Mouse (Mus musculus): ENCODE data around the gene Zfp57.
"Not testable (repeated sequence)": the region's sequence is repeated elsewhere in the genome, so short reads cannot be mapped to it uniquely, and the experiment has no call there.

The Zfp57 gene

DNA sequence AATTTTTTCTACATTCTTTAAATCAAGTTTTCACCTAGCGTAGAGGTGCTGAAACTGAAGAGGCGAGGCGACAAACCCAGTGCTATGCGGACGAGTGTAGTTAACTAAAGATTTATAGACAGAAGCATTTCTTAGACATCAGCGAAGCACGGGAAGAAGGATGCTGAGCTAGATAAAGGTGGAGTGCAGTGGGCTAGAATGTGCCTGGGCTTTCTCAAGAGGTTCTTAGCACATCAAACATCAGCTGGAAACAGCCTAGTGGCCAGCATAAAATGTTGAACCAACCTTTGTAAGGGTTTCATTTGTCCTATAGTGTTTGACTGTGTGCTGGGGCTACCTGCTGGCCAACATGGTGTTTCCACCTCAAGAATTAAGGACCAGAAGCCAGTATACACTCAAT lies at the start of gene Zfp57:
Gene Zfp57, plus strand, starts transcription at position 301 of the 400 bp plus-strand sequence.
- DNase-seq (ENCODE audit: low read depth) = no peak

DNA sequence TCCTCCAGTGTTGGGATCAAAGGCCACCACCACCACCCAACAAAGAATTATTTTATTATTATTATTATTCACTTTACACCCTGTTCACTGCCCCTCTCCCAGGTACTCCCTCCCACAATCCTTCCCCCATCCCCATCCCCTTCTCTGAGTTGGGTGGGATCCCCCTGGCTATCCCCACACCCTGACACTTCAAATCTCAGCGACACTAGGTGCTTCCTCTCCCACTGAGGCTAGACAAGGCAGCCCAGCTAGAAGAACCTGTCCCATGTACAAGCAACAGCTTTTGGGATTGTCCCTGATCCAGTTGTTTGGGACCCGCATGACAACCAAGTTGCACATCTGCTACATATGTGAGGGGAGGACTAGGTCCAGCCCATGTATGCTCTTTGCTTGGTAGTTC lies 48.3 kb upstream of the Zfp57 start:
- DNase-seq (ENCODE audit: low read depth) = no peak

- DNase-seq (ENCODE audit: low read depth) = no peak
Observed at GRCm38 (mm10) chr17:36953062-36953461, 47.9 kb upstream of the Zfp57 start.

- peak; percentile 90 for DNase-seq (ENCODE audit: low read depth)
Observed at GRCm38 (mm10) chr17:36957999-36958743, 42.8 kb upstream of the Zfp57 start, which contains the start of the genes Znrd1 and Znrd1as. Gene Znrd1, minus strand, starts transcription at chr17:36958559. Gene Znrd1as, plus strand, starts transcription at chr17:36958592.

- DNase-seq (ENCODE audit: low read depth) = no peak
Observed at GRCm38 (mm10) chr17:36958884-36959283, 42.1 kb upstream of the Zfp57 start.

GRCm38 (mm10) chr17:36961125-36961524 lies 39.8 kb upstream of the Zfp57 start:
- no peak for DNase-seq (ENCODE audit: low read depth)

DNA sequence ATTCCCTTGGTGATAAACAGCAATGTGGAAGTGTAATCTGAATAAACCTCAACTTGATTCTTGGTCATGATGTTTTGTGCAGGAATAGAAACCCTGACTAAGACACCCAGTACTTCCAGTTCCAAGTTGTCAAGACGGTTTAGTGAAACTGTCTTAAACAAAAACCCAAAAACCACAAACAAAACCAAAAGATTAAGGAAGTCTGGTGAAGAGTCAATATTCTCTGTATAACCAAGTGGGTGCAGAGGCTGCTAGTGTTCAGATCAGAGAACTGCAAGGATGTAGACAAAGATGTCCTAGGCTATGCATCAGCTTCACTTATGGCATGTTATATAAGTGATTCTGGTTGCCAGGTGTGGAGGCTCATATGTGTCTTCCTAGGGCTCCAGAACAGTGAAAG lies 34.1 kb upstream of the Zfp57 start:
- DNase-seq (ENCODE audit: low read depth) = no peak

DNA sequence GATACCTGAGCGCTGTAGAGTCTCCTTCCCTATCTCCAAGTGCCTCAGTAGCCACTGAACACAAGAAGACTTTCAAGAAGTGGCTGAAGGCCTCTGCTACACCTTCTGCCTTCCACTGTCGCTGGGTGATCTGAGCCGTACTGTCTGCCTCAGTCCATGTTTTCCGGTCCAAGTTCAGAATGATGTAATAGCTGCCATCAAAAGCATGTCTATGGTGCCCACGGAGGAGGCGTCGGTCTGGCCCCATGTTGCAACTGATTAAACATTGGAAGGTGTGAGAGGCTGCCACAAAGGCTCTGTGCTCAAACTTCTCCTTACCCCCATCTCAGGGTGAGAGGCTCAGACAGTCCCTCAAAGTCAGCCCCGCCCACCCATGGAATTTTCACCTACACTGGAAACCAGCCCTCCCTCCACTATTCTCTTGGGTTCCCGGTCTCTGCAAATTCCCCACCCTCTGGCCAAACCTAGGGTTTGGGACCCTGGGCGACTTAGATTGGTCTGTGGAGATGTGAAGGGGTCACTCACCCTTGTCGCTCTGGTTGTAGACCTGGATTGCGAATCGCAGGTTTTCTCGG lies 30.6 kb upstream of the Zfp57 start:
- DNase-seq (ENCODE audit: low read depth) = no peak

- DNase-seq (ENCODE audit: low read depth) = no peak
Observed at GRCm38 (mm10) chr17:36971172-36971850, 29.7 kb upstream of the Zfp57 start.

DNA sequence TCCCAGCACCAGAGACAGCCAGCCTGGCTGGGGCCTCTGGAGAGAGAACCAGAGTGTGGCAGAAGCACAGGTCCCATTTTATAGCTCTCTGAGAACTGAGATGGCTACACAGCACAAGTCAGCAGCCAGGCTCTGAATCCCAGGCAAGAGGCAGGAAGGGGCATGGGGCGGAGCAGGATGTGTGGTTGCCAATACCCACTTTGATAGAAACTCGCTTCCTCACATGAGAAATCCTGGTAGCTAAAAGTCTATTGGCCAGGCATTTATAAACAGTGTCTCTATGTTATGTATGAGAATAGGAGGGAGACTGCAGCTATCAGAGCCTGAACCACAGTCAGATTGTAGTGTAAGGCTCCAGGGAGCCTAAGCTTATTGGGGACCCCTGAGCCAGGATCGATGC lies 28.2 kb upstream of the Zfp57 start:
- no peak for DNase-seq (ENCODE audit: low read depth)

DNA sequence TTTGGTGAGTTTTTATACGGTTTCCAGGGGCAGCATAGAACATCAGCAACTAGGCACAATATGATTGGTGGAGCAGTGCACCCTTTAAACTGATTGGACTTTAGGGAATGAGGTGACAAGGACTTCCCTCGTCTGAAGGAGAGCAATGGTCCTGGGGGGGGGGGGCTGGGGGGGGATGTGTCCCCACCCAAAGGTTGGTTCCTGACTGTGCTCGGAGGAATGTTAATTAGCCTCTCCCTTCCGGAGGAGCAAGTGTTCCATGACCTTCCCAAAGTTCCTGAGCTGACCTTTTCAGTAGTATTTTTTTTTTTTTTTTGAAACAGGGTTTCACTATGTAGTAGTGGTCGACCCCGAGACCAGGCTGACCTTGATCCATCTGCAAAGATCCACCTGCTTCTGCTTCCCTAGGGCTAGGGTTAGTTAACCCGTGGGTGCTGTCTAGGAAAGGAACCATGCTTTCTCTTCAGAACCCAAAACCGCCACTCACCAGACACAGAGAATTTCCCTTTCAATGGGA lies 27.6 kb upstream of the Zfp57 start:
- no peak for DNase-seq (ENCODE audit: low read depth)

GRCm38 (mm10) chr17:36981221-36981813 lies 19.6 kb upstream of the Zfp57 start, which contains the start of gene 2410137M14Rik:
Gene 2410137M14Rik, minus strand, starts transcription at chr17:36981237.
- DNase-seq (ENCODE audit: low read depth) = no peak

DNA sequence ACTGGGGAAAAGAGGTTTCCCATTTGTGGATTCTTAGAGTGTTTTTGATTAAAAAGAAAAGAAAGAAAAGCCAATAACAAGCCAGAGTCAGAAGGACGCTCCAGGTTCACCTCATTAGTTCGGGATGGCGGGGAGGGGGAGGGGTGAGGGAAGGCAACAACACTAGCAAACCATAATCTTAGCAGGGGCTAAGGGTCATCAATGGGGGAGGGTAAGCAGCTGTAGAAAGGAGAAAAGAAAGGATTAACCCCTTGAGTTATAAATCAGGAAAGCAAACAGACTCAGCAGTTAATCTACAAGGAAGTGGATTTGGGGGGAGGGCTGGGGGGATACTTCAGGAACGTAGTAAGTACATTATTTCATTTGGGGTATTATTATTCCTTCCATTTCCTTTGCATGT lies 19.1 kb upstream of the Zfp57 start:
- DNase-seq (ENCODE audit: low read depth) = no peak

DNA sequence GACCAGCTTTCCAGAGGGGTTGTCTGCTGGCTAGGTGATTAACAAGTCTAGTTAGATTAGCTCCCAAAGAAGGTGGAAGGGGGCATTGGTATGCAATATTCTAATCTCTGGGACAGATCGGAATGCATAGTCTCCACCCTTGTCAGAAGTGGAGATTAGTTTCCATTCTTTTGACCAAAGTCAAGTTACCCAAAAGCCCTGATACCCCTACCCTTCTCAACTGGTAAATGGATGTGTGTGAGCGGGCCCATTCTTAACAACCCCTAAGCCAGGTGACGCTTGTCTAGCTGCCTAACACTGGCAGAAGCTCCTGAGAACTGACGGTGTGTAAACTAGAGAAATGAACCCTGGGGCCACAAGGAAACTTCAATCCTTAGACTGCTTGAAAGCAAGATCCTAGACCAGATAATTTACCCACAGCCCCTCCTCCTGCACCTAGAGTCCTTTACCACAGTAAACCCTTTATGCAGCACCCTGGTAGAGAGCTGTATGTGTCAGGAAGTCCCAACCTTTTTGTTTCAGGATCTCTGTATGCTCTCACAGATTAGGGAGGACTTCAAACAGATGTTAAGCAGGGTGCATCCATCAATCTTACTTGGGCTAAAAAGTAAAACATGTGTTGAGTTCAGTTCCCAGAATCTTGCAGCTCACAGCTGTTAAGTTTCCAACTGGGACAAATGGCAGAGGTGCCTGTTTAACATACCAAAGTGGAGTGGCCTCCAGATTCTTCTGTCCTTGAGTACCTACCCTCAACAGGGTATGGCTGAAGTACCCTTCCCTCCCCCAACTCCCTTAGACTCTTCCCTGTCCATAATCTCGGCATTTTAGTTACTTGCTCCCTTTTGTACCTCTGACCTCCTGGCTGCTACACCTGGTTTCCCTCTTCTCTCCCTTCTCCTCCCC lies 18.5 kb upstream of the Zfp57 start:
- no peak for DNase-seq (ENCODE audit: low read depth)

- DNase-seq (ENCODE audit: low read depth) = no peak
Observed at GRCm38 (mm10) chr17:36988475-36988874, 12.5 kb upstream of the Zfp57 start.

GRCm38 (mm10) chr17:36989437-36989836 lies 11.5 kb upstream of the Zfp57 start, which contains the start of gene H2-M5:
Gene H2-M5, minus strand, starts transcription at chr17:36989537.
- no peak for DNase-seq (ENCODE audit: low read depth)

- not testable (repeated sequence) for DNase-seq (ENCODE audit: low read depth)
Observed at GRCm38 (mm10) chr17:36990630-36991029, 10.3 kb upstream of the Zfp57 start.

GRCm38 (mm10) chr17:36992336-36993104 lies 8.4 kb upstream of the Zfp57 start:
- DNase-seq (ENCODE audit: low read depth) = no peak

GRCm38 (mm10) chr17:36993770-36994325 lies 7.1 kb upstream of the Zfp57 start:
- DNase-seq (ENCODE audit: low read depth) = no peak

- no peak for DNase-seq (ENCODE audit: low read depth)
Observed at GRCm38 (mm10) chr17:36994528-36994927, 6.4 kb upstream of the Zfp57 start.

All from c-Kit-positive CD71-negative TER-119-negative erythroid progenitor cells, embryonic 14.5 days (primary cell).